Mouse (Mus musculus): ENCODE data around the gene Mllt6. TPM values are rescaled to one million over a fixed set of nuclear protein-coding genes. Genes with fewer than 3 reads are reported as not detected.
"Not testable (repeated sequence)": the region's sequence is repeated elsewhere in the genome, so short reads cannot be mapped to it uniquely, and the experiment has no call there.

Mllt6 gene
- polyA plus RNA-seq, 1 experiment from 2014 or later = 4.2 TPM

- Histone ChIP-seq H3K27ac (ENCODE audit: low read length) (no peak overlapping the region), H3K36me3 (ENCODE audit: control insufficient read depth, insufficient read depth) (no peaks in the 10 kb centered on the region), H3K4me1 (replicated peaks; ENCODE audit: control insufficient read depth, insufficient read depth, low read length) (peaks cover 27% of the 10 kb centered on the region), H3K9ac (replicated peaks; ENCODE audit: low read depth, low read length) (no peak overlapping the region), H3K4me3 (replicated peaks; ENCODE audit: low read length) (peak overlapping the region; percentile 70), H3K4me2 (ENCODE audit: low read length) (peak overlapping the region; percentile 77), H3K27me3 (replicated peaks; ENCODE audit: control insufficient read depth, insufficient read depth, low read length) (peaks cover 50% of the 10 kb centered on the region), H3K9me3 (ENCODE audit: control insufficient read depth, low read length) (no peaks in the 10 kb centered on the region)
- no peak for ATAC-seq
- 4% methylated on average over 30 of the region's 30 CpGs for WGBS
Measured at GRCm38 (mm10) chr11:97627556-97628302, 35.5 kb upstream of the Mllt6 start.

DNA sequence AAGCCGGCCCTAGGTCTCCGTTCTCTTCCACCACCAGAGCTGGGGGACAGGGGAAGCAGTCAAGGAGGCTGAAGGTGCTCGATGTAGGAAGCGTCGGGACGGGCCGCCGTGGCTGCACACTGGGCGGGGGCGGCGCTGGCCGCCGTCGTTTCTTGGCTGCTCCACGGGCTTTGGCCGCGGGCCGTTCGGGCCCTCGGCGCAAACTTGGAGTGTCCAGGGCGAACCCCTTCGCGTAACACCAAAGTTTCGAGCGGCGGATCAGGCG lies 35.0 kb upstream of the Mllt6 start:
- H3K4me2 ChIP-seq (ENCODE audit: low read length) = peak overlapping the region; percentile 77
- H3K9me3 ChIP-seq (ENCODE audit: control insufficient read depth, low read length) = no peaks in the 10 kb centered on the region
- peaks cover 27% of the 10 kb centered on the region for H3K4me1 ChIP-seq (replicated peaks; ENCODE audit: control insufficient read depth, insufficient read depth, low read length)
- peaks cover 49% of the 10 kb centered on the region for H3K27me3 ChIP-seq (replicated peaks; ENCODE audit: control insufficient read depth, insufficient read depth, low read length)
- H3K4me3 ChIP-seq (replicated peaks; ENCODE audit: low read length) = peak overlapping the region; percentile 70
- ATAC-seq = no peak
- 2% methylated on average over 28 of the region's 28 CpGs for WGBS
- H3K27ac ChIP-seq (ENCODE audit: low read length) = no peak overlapping the region
- H3K9ac ChIP-seq (replicated peaks; ENCODE audit: low read depth, low read length) = no peak overlapping the region
- no peaks in the 10 kb centered on the region for H3K36me3 ChIP-seq (ENCODE audit: control insufficient read depth, insufficient read depth)

GRCm38 (mm10) chr11:97628568-97629518 lies 34.4 kb upstream of the Mllt6 start:
- H3K4me1 ChIP-seq (replicated peaks; ENCODE audit: control insufficient read depth, insufficient read depth, low read length) = peaks cover 27% of the 10 kb centered on the region
- peaks cover 44% of the 10 kb centered on the region for H3K27me3 ChIP-seq (replicated peaks; ENCODE audit: control insufficient read depth, insufficient read depth, low read length)
- peak overlapping the region; percentile 80 for H3K9ac ChIP-seq (replicated peaks; ENCODE audit: low read depth, low read length)
- ATAC-seq = peak; percentile 47
- WGBS = under 1% methylated on average over 87 of the region's 106 CpGs
- no peaks in the 10 kb centered on the region for H3K36me3 ChIP-seq (ENCODE audit: control insufficient read depth, insufficient read depth)
- H3K9me3 ChIP-seq (ENCODE audit: control insufficient read depth, low read length) = no peaks in the 10 kb centered on the region
- peak overlapping the region; percentile 70 for H3K4me3 ChIP-seq (replicated peaks; ENCODE audit: low read length)
- H3K4me2 ChIP-seq (ENCODE audit: low read length) = peak overlapping the region; percentile 77
- H3K27ac ChIP-seq (ENCODE audit: low read length) = no peak overlapping the region

GRCm38 (mm10) chr11:97629576-97629975 lies 33.6 kb upstream of the Mllt6 start, which contains the start of gene Epop:
Gene Epop (minus strand): TSS chr11:97629702.
- H3K4me1 ChIP-seq (replicated peaks; ENCODE audit: control insufficient read depth, insufficient read depth, low read length) = peaks cover 27% of the 10 kb centered on the region
- peaks cover 38% of the 10 kb centered on the region for H3K27me3 ChIP-seq (replicated peaks; ENCODE audit: control insufficient read depth, insufficient read depth, low read length)
- no peak within 1 kb of the TSS for H3K27ac ChIP-seq (ENCODE audit: low read length)
- no peaks in the 10 kb centered on the region for H3K9me3 ChIP-seq (ENCODE audit: control insufficient read depth, low read length)
- ATAC-seq = peak; percentile 97
- peak within 1 kb of the TSS; percentile 80 for H3K9ac ChIP-seq (replicated peaks; ENCODE audit: low read depth, low read length)
- H3K4me3 ChIP-seq (replicated peaks; ENCODE audit: low read length) = peak within 1 kb of the TSS; percentile 70
- no peaks in the 10 kb centered on the region for H3K36me3 ChIP-seq (ENCODE audit: control insufficient read depth, insufficient read depth)
- under 1% methylated on average over 42 of the region's 47 CpGs for WGBS
- peak within 1 kb of the TSS; percentile 77 for H3K4me2 ChIP-seq (ENCODE audit: low read length)

DNA sequence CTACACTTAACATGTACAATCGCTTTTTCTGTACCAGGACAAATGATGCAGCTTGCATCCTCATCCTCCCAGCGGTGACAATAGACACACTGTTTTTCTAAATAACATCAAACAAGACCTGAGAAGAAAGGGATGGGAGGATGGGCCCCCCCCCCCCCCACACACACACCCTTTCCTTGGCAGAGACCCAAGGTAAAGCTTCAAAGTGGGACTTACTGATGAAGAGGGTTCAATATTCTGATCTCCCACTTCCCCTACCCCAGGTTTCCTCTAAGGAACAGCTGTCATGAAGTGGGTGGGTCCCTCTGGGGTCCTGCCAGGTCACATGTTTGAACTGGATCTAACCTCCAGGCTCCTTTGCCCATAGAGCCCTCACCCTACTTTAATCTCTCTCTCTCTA lies 32.2 kb upstream of the Mllt6 start:
- Histone ChIP-seq H3K9me3 (ENCODE audit: control insufficient read depth, low read length) (no peaks in the 10 kb centered on the region), H3K4me3 (replicated peaks; ENCODE audit: low read length) (no peak overlapping the region), H3K4me2 (ENCODE audit: low read length) (no peak overlapping the region), H3K27ac (ENCODE audit: low read length) (no peak overlapping the region), H3K27me3 (replicated peaks; ENCODE audit: control insufficient read depth, insufficient read depth, low read length) (peaks cover 31% of the 10 kb centered on the region), H3K4me1 (replicated peaks; ENCODE audit: control insufficient read depth, insufficient read depth, low read length) (peaks cover 27% of the 10 kb centered on the region), H3K9ac (replicated peaks; ENCODE audit: low read depth, low read length) (no peak overlapping the region), H3K36me3 (ENCODE audit: control insufficient read depth, insufficient read depth) (no peaks in the 10 kb centered on the region)
- WGBS = 21% methylated on average over 2 of the region's 2 CpGs
- ATAC-seq = no peak

DNA sequence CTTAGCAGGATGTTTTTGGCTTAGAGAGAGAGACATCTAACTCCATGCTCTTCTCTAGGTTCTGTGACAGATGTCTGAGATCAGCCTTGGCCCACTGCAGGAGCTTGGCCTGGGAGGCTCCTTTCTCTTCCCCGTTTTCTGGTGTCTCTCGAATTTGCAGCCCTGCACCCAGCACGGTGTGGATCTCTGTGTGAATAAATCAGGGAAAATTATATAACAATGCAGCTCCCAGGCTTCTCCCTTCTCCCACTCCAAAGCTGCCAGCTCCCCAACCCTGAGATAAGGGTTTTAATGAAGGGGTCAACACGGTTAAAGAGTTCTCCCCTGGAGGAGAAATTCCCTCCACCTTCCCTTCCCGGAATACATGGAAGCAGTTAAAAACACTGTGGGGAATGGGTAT lies 31.7 kb upstream of the Mllt6 start:
- no peak overlapping the region for H3K9ac ChIP-seq (replicated peaks; ENCODE audit: low read depth, low read length)
- WGBS = 13% methylated on average over 5 of the region's 5 CpGs
- peaks cover 29% of the 10 kb centered on the region for H3K27me3 ChIP-seq (replicated peaks; ENCODE audit: control insufficient read depth, insufficient read depth, low read length)

DNA sequence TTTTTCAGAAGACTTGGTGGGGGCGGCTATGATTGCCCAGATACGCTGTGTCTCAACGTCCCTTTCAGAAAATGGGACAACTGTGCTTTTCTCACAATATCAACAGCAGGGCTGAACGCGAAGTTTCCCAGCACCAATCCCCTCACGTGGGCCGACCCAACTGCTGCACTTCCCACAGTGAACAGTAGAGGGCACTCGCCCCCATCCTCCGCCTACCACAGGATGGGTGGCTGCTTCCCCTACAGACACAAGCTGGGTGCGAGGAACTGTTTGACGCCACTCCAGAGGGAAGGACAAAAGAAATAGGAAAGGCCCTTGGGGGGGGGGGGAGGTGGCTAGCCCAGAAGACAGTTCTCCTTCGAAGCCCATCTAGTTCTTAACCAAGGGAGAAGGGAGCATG lies 31.3 kb upstream of the Mllt6 start:
- Histone ChIP-seq H3K4me1 (replicated peaks; ENCODE audit: control insufficient read depth, insufficient read depth, low read length) (peaks cover 25% of the 10 kb centered on the region), H3K36me3 (ENCODE audit: control insufficient read depth, insufficient read depth) (no peaks in the 10 kb centered on the region), H3K9me3 (ENCODE audit: control insufficient read depth, low read length) (no peaks in the 10 kb centered on the region), H3K27ac (ENCODE audit: low read length) (no peak overlapping the region), H3K9ac (replicated peaks; ENCODE audit: low read depth, low read length) (no peak overlapping the region), H3K4me2 (ENCODE audit: low read length) (no peak overlapping the region), H3K27me3 (replicated peaks; ENCODE audit: control insufficient read depth, insufficient read depth, low read length) (peaks cover 24% of the 10 kb centered on the region), H3K4me3 (replicated peaks; ENCODE audit: low read length) (no peak overlapping the region)
- WGBS = 3% methylated on average over 12 of the region's 12 CpGs
- peak; percentile 43; the same call in 1 of the 2 replicates for ATAC-seq

More for the DNA sequence above, 31.7 kb upstream of the Mllt6 start:
- Histone ChIP-seq H3K4me1 (replicated peaks; ENCODE audit: control insufficient read depth, insufficient read depth, low read length) (peaks cover 27% of the 10 kb centered on the region), H3K36me3 (ENCODE audit: control insufficient read depth, insufficient read depth) (no peaks in the 10 kb centered on the region), H3K4me2 (ENCODE audit: low read length) (no peak overlapping the region), H3K4me3 (replicated peaks; ENCODE audit: low read length) (no peak overlapping the region), H3K27ac (ENCODE audit: low read length) (no peak overlapping the region), H3K9me3 (ENCODE audit: control insufficient read depth, low read length) (no peaks in the 10 kb centered on the region)
- no peak for ATAC-seq

DNA sequence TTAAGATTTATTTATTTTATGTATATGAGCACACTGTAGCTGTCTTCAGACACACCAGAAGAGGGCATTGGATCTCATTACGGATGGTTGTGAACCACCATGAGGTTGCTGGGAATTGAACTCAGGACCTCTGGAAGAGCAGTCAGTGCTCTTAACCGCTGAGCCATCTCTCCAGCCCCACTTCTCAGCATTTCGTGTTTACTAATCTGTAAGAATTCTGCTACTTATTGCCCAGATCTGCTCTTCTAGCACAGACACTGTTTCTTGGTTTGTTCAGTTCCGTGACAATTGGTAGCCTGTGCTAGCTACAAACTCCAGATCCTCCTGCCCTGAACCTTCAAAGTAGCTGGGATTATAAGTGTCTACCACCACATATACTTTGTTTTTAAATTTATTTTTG lies 30.8 kb upstream of the Mllt6 start:
- not testable (repeated sequence) for H3K9me3 ChIP-seq (ENCODE audit: control insufficient read depth, low read length); H3K27ac ChIP-seq (ENCODE audit: low read length); H3K4me2 ChIP-seq (ENCODE audit: low read length); H3K9ac ChIP-seq (replicated peaks; ENCODE audit: low read depth, low read length); ATAC-seq; H3K36me3 ChIP-seq (ENCODE audit: control insufficient read depth, insufficient read depth); H3K4me3 ChIP-seq (replicated peaks; ENCODE audit: low read length)
- Histone ChIP-seq H3K4me1 (replicated peaks; ENCODE audit: control insufficient read depth, insufficient read depth, low read length) (peaks cover 21% of the 10 kb centered on the region), H3K27me3 (replicated peaks; ENCODE audit: control insufficient read depth, insufficient read depth, low read length) (peaks cover 20% of the 10 kb centered on the region)
- WGBS = 83% methylated on average over 4 of the region's 4 CpGs

GRCm38 (mm10) chr11:97635468-97636019 lies 27.7 kb upstream of the Mllt6 start:
- WGBS = 77% methylated on average over 11 of the region's 11 CpGs
- Histone ChIP-seq H3K9me3 (ENCODE audit: control insufficient read depth, low read length) (no peaks in the 10 kb centered on the region), H3K4me3 (replicated peaks; ENCODE audit: low read length) (no peak overlapping the region), H3K27me3 (replicated peaks; ENCODE audit: control insufficient read depth, insufficient read depth, low read length) (peaks cover 2% of the 10 kb centered on the region), H3K27ac (ENCODE audit: low read length) (no peak overlapping the region), H3K36me3 (ENCODE audit: control insufficient read depth, insufficient read depth) (no peaks in the 10 kb centered on the region), H3K4me1 (replicated peaks; ENCODE audit: control insufficient read depth, insufficient read depth, low read length) (no peaks in the 10 kb centered on the region), H3K4me2 (ENCODE audit: low read length) (no peak overlapping the region), H3K9ac (replicated peaks; ENCODE audit: low read depth, low read length) (no peak overlapping the region)
- no peak for ATAC-seq

Measured in forebrain, embryonic 16.5 days (tissue).